Mouse (Mus musculus): ENCODE measurements around the gene Nars2.

DNA sequence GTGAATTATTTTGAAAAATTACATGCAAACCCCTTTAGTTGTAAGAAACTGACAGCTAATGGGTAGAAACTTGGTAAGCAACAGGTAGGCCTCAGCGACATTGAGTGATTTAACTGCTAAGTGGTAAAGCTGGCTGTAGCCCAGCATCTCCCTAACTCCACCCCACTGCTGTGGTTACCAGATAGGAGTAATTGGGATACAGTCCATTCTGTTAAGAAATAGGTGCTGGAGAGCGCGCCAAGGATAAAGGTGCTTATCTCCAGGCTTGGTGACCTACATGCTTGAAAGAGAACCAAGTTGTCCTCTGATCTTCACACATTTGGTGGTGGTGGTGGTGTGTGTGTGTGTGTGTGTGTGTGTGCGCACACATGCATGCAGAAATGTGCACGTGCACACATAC is 7.9 kb downstream of the Nars2 start:
- no peak for TF ChIP-seq CTCF (IDR thresholded peaks at IDR 0.05)
- TF ChIP-seq POLR2A (IDR thresholded peaks at IDR 0.05; ENCODE audit: insufficient read depth, low read depth, low read length): no peak

All from heart, adult 2 months (tissue).